Mouse (Mus musculus): ENCODE measurements around the gene Usp6nl. TPM values are rescaled to one million over a fixed set of nuclear protein-coding genes. Genes with fewer than 3 reads are reported as not detected.

Usp6nl gene
- polyA plus RNA-seq, 1 experiment from 2014 or later: 12.4 TPM

GRCm38 (mm10) chr2:6404627-6405026, 82.2 kb downstream of the Usp6nl start:
- WGBS: 61% methylated on average over 7 of the region's 7 CpGs
- H3K4me3 ChIP-seq: no peak overlapping the region
- no peaks in the 10 kb centered on the region for H3K27me3 ChIP-seq
- no peaks in the 10 kb centered on the region for H3K36me3 ChIP-seq
- H3K27ac ChIP-seq: no peak overlapping the region
- no peak for ATAC-seq (ENCODE audit: borderline replicate concordance, extremely low read depth, low FRiP score, low TSS enrichment)
- peaks cover 6% of the 10 kb centered on the region; the same call in 1 of the 2 replicates for H3K4me1 ChIP-seq
- no peak overlapping the region for H3K9ac ChIP-seq
- H3K4me2 ChIP-seq: no peak overlapping the region
- H3K9me3 ChIP-seq: no peaks in the 10 kb centered on the region

GRCm38 (mm10) chr2:6405059-6406033, 82.9 kb downstream of the Usp6nl start:
- ATAC-seq (ENCODE audit: borderline replicate concordance, extremely low read depth, low FRiP score, low TSS enrichment): peak; percentile 86
- H3K9ac ChIP-seq: no peak overlapping the region
- WGBS: 35% methylated on average over 10 of the region's 10 CpGs

GRCm38 (mm10) chr2:6407711-6408110, 85.2 kb downstream of the Usp6nl start:
- no peaks in the 10 kb centered on the region for H3K9me3 ChIP-seq
- H3K27me3 ChIP-seq: no peaks in the 10 kb centered on the region
- H3K4me2 ChIP-seq: no peak overlapping the region
- H3K27ac ChIP-seq: no peak overlapping the region
- H3K4me1 ChIP-seq: peaks cover 6% of the 10 kb centered on the region; the same call in 1 of the 2 replicates
- ATAC-seq (ENCODE audit: borderline replicate concordance, extremely low read depth, low FRiP score, low TSS enrichment): no peak
- no peak overlapping the region for H3K9ac ChIP-seq
- H3K4me3 ChIP-seq: no peak overlapping the region
- 85% methylated on average over 1 of the region's 1 CpGs for WGBS
- H3K36me3 ChIP-seq: peaks cover 17% of the 10 kb centered on the region

More at GRCm38 (mm10) chr2:6405059-6406033, 82.9 kb downstream of the Usp6nl start:
- no peak overlapping the region for H3K4me2 ChIP-seq
- no peak overlapping the region for H3K27ac ChIP-seq
- H3K9me3 ChIP-seq: no peaks in the 10 kb centered on the region
- peaks cover 3% of the 10 kb centered on the region; the same call in 1 of the 2 replicates for H3K36me3 ChIP-seq
- peaks cover 6% of the 10 kb centered on the region; the same call in 1 of the 2 replicates for H3K4me1 ChIP-seq
- H3K27me3 ChIP-seq: no peaks in the 10 kb centered on the region
- no peak overlapping the region for H3K4me3 ChIP-seq

DNA sequence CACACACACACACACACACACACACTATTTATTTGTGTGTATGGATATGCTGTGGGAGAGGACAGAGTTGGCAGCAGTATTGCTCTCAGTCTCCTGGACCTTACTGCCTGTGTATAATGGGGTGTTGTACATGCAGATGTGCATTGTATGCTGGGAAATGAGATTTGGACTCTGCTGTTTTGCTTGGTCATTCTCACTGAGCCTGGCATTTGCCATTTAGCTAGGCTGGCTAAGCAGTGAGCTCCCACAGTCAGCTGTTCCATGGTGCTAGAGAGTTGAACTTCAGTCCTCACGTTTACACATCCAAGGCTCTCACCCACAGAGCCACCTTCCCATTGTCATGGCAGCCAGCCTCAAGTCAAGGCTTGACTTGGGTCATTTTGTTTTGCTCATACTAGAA, 90.2 kb downstream of the Usp6nl start:
- Histone ChIP-seq H3K4me1 (no peaks in the 10 kb centered on the region), H3K27ac (no peak overlapping the region), H3K27me3 (no peaks in the 10 kb centered on the region), H3K4me3 (no peak overlapping the region), H3K4me2 (no peak overlapping the region), H3K9ac (no peak overlapping the region), H3K36me3 (peaks cover 27% of the 10 kb centered on the region), H3K9me3 (no peaks in the 10 kb centered on the region)
- ATAC-seq (ENCODE audit: borderline replicate concordance, extremely low read depth, low FRiP score, low TSS enrichment): no peak
- WGBS: 76% methylated on average over 1 of the region's 1 CpGs

- Histone ChIP-seq H3K4me1 (no peaks in the 10 kb centered on the region), H3K9me3 (no peaks in the 10 kb centered on the region), H3K4me2 (no peak overlapping the region), H3K4me3 (no peak overlapping the region), H3K9ac (no peak overlapping the region), H3K27ac (no peak overlapping the region), H3K27me3 (no peaks in the 10 kb centered on the region), H3K36me3 (peaks cover 27% of the 10 kb centered on the region)
- ATAC-seq (ENCODE audit: borderline replicate concordance, extremely low read depth, low FRiP score, low TSS enrichment): no peak
- 87% methylated on average over 2 of the region's 2 CpGs for WGBS
Measured at GRCm38 (mm10) chr2:6413723-6414122, 91.3 kb downstream of the Usp6nl start.

DNA sequence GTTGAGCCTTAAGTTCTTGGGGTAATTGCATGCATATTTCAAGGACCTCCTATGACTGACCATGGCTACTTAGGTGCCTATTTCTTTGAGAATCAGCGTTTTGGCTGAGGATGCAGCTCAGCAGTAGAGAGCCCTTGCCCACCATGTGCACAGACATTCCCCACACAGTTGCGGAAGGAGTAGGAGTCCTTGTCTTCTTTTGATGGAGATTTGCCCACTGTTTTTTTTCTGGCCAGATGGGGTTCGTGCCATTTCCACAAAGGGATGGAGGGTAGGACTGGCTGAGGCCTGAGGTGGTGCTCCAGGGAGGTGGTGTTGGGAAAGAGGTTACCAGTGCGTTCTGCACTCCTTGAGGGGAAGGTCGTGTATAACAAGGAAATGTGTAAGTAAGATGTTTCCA, 91.9 kb downstream of the Usp6nl start:
- Histone ChIP-seq H3K27me3 (no peaks in the 10 kb centered on the region), H3K4me3 (no peak overlapping the region), H3K9me3 (no peaks in the 10 kb centered on the region), H3K4me1 (no peaks in the 10 kb centered on the region), H3K4me2 (no peak overlapping the region), H3K9ac (no peak overlapping the region), H3K27ac (no peak overlapping the region), H3K36me3 (peaks cover 27% of the 10 kb centered on the region)
- 88% methylated on average over 5 of the region's 5 CpGs for WGBS
- ATAC-seq (ENCODE audit: borderline replicate concordance, extremely low read depth, low FRiP score, low TSS enrichment): no peak

DNA sequence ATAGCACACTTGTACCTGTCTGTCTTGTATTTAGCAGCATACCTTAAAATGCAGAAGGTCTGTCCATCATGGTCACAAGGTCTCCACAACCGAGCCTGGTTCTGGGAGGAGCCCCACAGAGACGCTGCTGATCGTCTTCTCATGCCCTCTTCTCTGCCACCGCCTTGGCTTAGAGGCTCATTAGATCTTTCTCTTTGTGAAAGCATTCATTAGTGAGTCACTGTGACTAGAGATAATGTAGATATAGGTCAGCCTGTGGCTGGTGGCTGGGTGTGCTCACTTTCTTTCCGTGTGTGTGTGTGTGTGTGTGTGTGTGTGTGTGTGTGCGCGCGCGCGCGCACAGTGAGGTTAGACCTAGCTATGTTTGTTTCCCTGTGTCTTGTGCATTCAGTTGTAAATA, 94.7 kb downstream of the Usp6nl start:
- no peak overlapping the region for H3K9ac ChIP-seq
- no peaks in the 10 kb centered on the region for H3K4me1 ChIP-seq
- no peak overlapping the region for H3K27ac ChIP-seq
- no peaks in the 10 kb centered on the region for H3K9me3 ChIP-seq
- H3K4me2 ChIP-seq: no peak overlapping the region
- H3K36me3 ChIP-seq: peaks cover 13% of the 10 kb centered on the region; the same call in 1 of the 2 replicates
- no peak overlapping the region for H3K4me3 ChIP-seq
- H3K27me3 ChIP-seq: no peaks in the 10 kb centered on the region
- no peak for ATAC-seq (ENCODE audit: borderline replicate concordance, extremely low read depth, low FRiP score, low TSS enrichment)
- 89% methylated on average over 11 of the region's 11 CpGs for WGBS

DNA sequence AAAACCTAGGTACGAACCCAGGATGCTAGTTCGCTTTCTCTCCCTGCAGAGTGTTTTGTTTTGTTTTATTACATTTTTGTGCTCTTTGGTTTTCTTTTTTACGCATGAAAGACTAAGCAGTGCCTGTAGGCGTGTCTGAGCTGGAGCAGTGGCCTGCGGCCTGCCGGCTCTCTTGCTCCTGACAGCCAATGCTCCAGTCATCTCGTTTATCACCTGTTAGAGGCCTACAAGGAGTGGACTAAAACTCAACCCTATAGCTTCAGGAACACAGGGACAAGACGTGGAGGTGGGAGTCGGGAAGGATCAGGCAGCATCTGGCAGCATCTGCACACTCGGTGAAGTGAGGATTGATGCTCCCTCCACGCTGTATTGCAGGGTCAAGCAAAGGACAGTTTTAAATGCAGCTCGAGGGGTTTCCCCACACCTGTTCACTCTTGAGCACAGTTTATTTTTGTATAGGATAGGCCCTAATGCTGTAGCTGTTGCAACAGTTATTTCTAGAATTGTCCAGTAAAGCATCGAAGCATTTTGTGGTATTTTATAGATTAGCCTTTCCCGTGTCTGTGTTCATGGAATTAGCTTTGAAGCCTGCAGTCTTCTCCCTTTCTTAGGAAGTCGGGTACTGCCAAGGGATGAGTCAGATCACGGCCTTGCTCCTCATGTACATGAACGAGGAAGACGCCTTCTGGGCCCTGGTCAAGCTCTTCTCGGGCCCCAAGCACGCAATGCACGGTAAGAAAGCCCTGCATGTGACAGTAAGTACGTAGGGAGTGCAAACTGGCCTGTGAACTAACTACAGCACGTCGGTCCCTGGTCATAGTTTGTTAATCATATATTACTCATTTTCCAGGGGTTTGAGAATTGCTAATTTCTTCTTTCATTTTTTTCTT, 101.4 kb downstream of the Usp6nl start:
- no peaks in the 10 kb centered on the region for H3K4me1 ChIP-seq
- H3K9me3 ChIP-seq: no peaks in the 10 kb centered on the region
- no peak for ATAC-seq (ENCODE audit: borderline replicate concordance, extremely low read depth, low FRiP score, low TSS enrichment)
- H3K27me3 ChIP-seq: no peaks in the 10 kb centered on the region
- H3K9ac ChIP-seq: no peak overlapping the region
- no peak overlapping the region for H3K4me3 ChIP-seq
- 77% methylated on average over 24 of the region's 24 CpGs for WGBS
- H3K36me3 ChIP-seq: peaks cover 11% of the 10 kb centered on the region
- no peak overlapping the region for H3K4me2 ChIP-seq
- H3K27ac ChIP-seq: no peak overlapping the region

GRCm38 (mm10) chr2:6424851-6425250, 102.4 kb downstream of the Usp6nl start:
- no peaks in the 10 kb centered on the region for H3K27me3 ChIP-seq
- no peak overlapping the region for H3K4me2 ChIP-seq
- 69% methylated on average over 5 of the region's 5 CpGs for WGBS
- ATAC-seq (ENCODE audit: borderline replicate concordance, extremely low read depth, low FRiP score, low TSS enrichment): no peak
- H3K36me3 ChIP-seq: peaks cover 20% of the 10 kb centered on the region
- no peaks in the 10 kb centered on the region for H3K9me3 ChIP-seq
- H3K4me3 ChIP-seq: no peak overlapping the region
- H3K9ac ChIP-seq: no peak overlapping the region
- H3K27ac ChIP-seq: no peak overlapping the region
- no peaks in the 10 kb centered on the region for H3K4me1 ChIP-seq

GRCm38 (mm10) chr2:6436085-6436950, 113.9 kb downstream of the Usp6nl start:
- no peaks in the 10 kb centered on the region for H3K4me1 ChIP-seq
- H3K27me3 ChIP-seq: no peaks in the 10 kb centered on the region
- no peak overlapping the region for H3K4me2 ChIP-seq
- H3K4me3 ChIP-seq: no peak overlapping the region
- H3K9ac ChIP-seq: no peak overlapping the region
- H3K36me3 ChIP-seq: peaks cover 34% of the 10 kb centered on the region
- no peaks in the 10 kb centered on the region for H3K9me3 ChIP-seq
- H3K27ac ChIP-seq: no peak overlapping the region
- ATAC-seq (ENCODE audit: borderline replicate concordance, extremely low read depth, low FRiP score, low TSS enrichment): peak; percentile 79; the same call in 1 of the 2 replicates
- 61% methylated on average over 16 of the region's 16 CpGs for WGBS

GRCm38 (mm10) chr2:6441688-6442087, 119.2 kb downstream of the Usp6nl start:
- 56% methylated on average over 9 of the region's 9 CpGs for WGBS
- no peak overlapping the region for H3K4me3 ChIP-seq
- H3K9ac ChIP-seq: no peak overlapping the region
- peak; percentile 27; the same call in 1 of the 2 replicates for ATAC-seq (ENCODE audit: borderline replicate concordance, extremely low read depth, low FRiP score, low TSS enrichment)
- no peaks in the 10 kb centered on the region for H3K4me1 ChIP-seq
- peaks cover 21% of the 10 kb centered on the region; the same call in 1 of the 2 replicates for H3K36me3 ChIP-seq
- no peak overlapping the region for H3K27ac ChIP-seq
- H3K9me3 ChIP-seq: no peaks in the 10 kb centered on the region
- H3K27me3 ChIP-seq: no peaks in the 10 kb centered on the region
- H3K4me2 ChIP-seq: no peak overlapping the region
